Mouse (Mus musculus): ENCODE measurements at regions not wholly inside any gene's neighbourhood (a gene's known extent, or its start where the extent isn't known, plus 50 kb on each side); places are given as distances from the start of the nearest gene placed in this dataset.

GRCm38 (mm10) chr12:16041129-16041528 is 224.4 kb upstream of the Trib2 start:
- ATAC-seq (replicated peaks in 1 of 2; ENCODE audit: insufficient read depth in 1 of 2, low FRiP score in 2 of 2, low TSS enrichment in 1 of 2, low read depth in 1 of 2, poor library complexity in 2 of 2, severe bottlenecking in 2 of 2) = no peak

GRCm38 (mm10) chr12:16035551-16035950 is 218.8 kb upstream of the Trib2 start:
- no peak for ATAC-seq (replicated peaks in 1 of 2; ENCODE audit: insufficient read depth in 1 of 2, low FRiP score in 2 of 2, low TSS enrichment in 1 of 2, low read depth in 1 of 2, poor library complexity in 2 of 2, severe bottlenecking in 2 of 2)

GRCm38 (mm10) chr12:16034691-16035515 is 218.2 kb upstream of the Trib2 start:
- no peak for ATAC-seq (replicated peaks in 1 of 2; ENCODE audit: insufficient read depth in 1 of 2, low FRiP score in 2 of 2, low TSS enrichment in 1 of 2, low read depth in 1 of 2, poor library complexity in 2 of 2, severe bottlenecking in 2 of 2)

GRCm38 (mm10) chr12:16026654-16027053 is 209.9 kb upstream of the Trib2 start:
- no peak for ATAC-seq (replicated peaks in 1 of 2; ENCODE audit: insufficient read depth in 1 of 2, low FRiP score in 2 of 2, low TSS enrichment in 1 of 2, low read depth in 1 of 2, poor library complexity in 2 of 2, severe bottlenecking in 2 of 2)

- no peak for ATAC-seq (replicated peaks in 1 of 2; ENCODE audit: insufficient read depth in 1 of 2, low FRiP score in 2 of 2, low TSS enrichment in 1 of 2, low read depth in 1 of 2, poor library complexity in 2 of 2, severe bottlenecking in 2 of 2)
Measured at GRCm38 (mm10) chr12:16023273-16023672, 206.6 kb upstream of the Trib2 start.

- peak; percentile 56 to 62; a peak in 2 of 4 replicates for ATAC-seq (replicated peaks in 1 of 2; ENCODE audit: insufficient read depth in 1 of 2, low FRiP score in 2 of 2, low TSS enrichment in 1 of 2, low read depth in 1 of 2, poor library complexity in 2 of 2, severe bottlenecking in 2 of 2)
Measured at GRCm38 (mm10) chr12:16021202-16021821, 204.6 kb upstream of the Trib2 start.

GRCm38 (mm10) chr12:16018237-16018636 is 201.5 kb upstream of the Trib2 start:
- ATAC-seq (replicated peaks in 1 of 2; ENCODE audit: insufficient read depth in 1 of 2, low FRiP score in 2 of 2, low TSS enrichment in 1 of 2, low read depth in 1 of 2, poor library complexity in 2 of 2, severe bottlenecking in 2 of 2) = no peak

- no peak for ATAC-seq (replicated peaks in 1 of 2; ENCODE audit: insufficient read depth in 1 of 2, low FRiP score in 2 of 2, low TSS enrichment in 1 of 2, low read depth in 1 of 2, poor library complexity in 2 of 2, severe bottlenecking in 2 of 2)
Measured at GRCm38 (mm10) chr12:16016621-16017020, 199.9 kb upstream of the Trib2 start.

- ATAC-seq (replicated peaks in 1 of 2; ENCODE audit: insufficient read depth in 1 of 2, low FRiP score in 2 of 2, low TSS enrichment in 1 of 2, low read depth in 1 of 2, poor library complexity in 2 of 2, severe bottlenecking in 2 of 2) = no peak
Measured at GRCm38 (mm10) chr12:16015596-16015995, 198.9 kb upstream of the Trib2 start.

- no peak for ATAC-seq (replicated peaks in 1 of 2; ENCODE audit: insufficient read depth in 1 of 2, low FRiP score in 2 of 2, low TSS enrichment in 1 of 2, low read depth in 1 of 2, poor library complexity in 2 of 2, severe bottlenecking in 2 of 2)
Measured at GRCm38 (mm10) chr12:16014679-16015078, 198.0 kb upstream of the Trib2 start.

GRCm38 (mm10) chr12:16013861-16014630 is 197.3 kb upstream of the Trib2 start:
- no peak for ATAC-seq (replicated peaks in 1 of 2; ENCODE audit: insufficient read depth in 1 of 2, low FRiP score in 2 of 2, low TSS enrichment in 1 of 2, low read depth in 1 of 2, poor library complexity in 2 of 2, severe bottlenecking in 2 of 2)

- ATAC-seq (replicated peaks in 1 of 2; ENCODE audit: insufficient read depth in 1 of 2, low FRiP score in 2 of 2, low TSS enrichment in 1 of 2, low read depth in 1 of 2, poor library complexity in 2 of 2, severe bottlenecking in 2 of 2) = no peak
Measured at GRCm38 (mm10) chr12:16013354-16013753, 196.6 kb upstream of the Trib2 start.

GRCm38 (mm10) chr12:16012081-16012480 is 195.4 kb upstream of the Trib2 start:
- ATAC-seq (replicated peaks in 1 of 2; ENCODE audit: insufficient read depth in 1 of 2, low FRiP score in 2 of 2, low TSS enrichment in 1 of 2, low read depth in 1 of 2, poor library complexity in 2 of 2, severe bottlenecking in 2 of 2) = no peak

- ATAC-seq (replicated peaks in 1 of 2; ENCODE audit: insufficient read depth in 1 of 2, low FRiP score in 2 of 2, low TSS enrichment in 1 of 2, low read depth in 1 of 2, poor library complexity in 2 of 2, severe bottlenecking in 2 of 2) = no peak
Measured at GRCm38 (mm10) chr12:16009822-16010620, 193.3 kb upstream of the Trib2 start.

- 0 out of 4 replicates have a peak, but pooled peaks of 1 of the 2 experiments have one; percentile 5 for ATAC-seq (replicated peaks in 1 of 2; ENCODE audit: insufficient read depth in 1 of 2, low FRiP score in 2 of 2, low TSS enrichment in 1 of 2, low read depth in 1 of 2, poor library complexity in 2 of 2, severe bottlenecking in 2 of 2)
Measured at GRCm38 (mm10) chr12:16008763-16009515, 192.2 kb upstream of the Trib2 start.

- ATAC-seq (replicated peaks in 1 of 2; ENCODE audit: insufficient read depth in 1 of 2, low FRiP score in 2 of 2, low TSS enrichment in 1 of 2, low read depth in 1 of 2, poor library complexity in 2 of 2, severe bottlenecking in 2 of 2) = peak; percentile 86 to 92
Measured at GRCm38 (mm10) chr12:16008261-16008660, 191.5 kb upstream of the Trib2 start.

- no peak for ATAC-seq (replicated peaks in 1 of 2; ENCODE audit: insufficient read depth in 1 of 2, low FRiP score in 2 of 2, low TSS enrichment in 1 of 2, low read depth in 1 of 2, poor library complexity in 2 of 2, severe bottlenecking in 2 of 2)
Measured at GRCm38 (mm10) chr12:16006688-16007087, 190.0 kb upstream of the Trib2 start.
